Mouse (Mus musculus): ENCODE data around the gene 1700080E11Rik.

- no peak for TF ChIP-seq CTCF (IDR thresholded peaks at IDR 0.05; ENCODE audit: borderline replicate concordance, control insufficient read depth, extremely low read depth, insufficient read depth, low read length, poor library complexity)
- no peak for TF ChIP-seq POLR2A (IDR thresholded peaks at IDR 0.05; ENCODE audit: control insufficient read depth, extremely low read depth, insufficient read depth, low read length, poor library complexity)
Observed at GRCm38 (mm10) chr9:105144992-105145391, at the start of gene 1700080E11Rik.
